Mouse (Mus musculus): ENCODE results near the gene 0610012G03Rik. TPM values are rescaled to one million over a fixed set of nuclear protein-coding genes. Genes with fewer than 3 reads are reported as not detected.

Gene 0610012G03Rik
- polyA plus RNA-seq, 1 experiment from 2014 or later = 97.6 TPM

DNA sequence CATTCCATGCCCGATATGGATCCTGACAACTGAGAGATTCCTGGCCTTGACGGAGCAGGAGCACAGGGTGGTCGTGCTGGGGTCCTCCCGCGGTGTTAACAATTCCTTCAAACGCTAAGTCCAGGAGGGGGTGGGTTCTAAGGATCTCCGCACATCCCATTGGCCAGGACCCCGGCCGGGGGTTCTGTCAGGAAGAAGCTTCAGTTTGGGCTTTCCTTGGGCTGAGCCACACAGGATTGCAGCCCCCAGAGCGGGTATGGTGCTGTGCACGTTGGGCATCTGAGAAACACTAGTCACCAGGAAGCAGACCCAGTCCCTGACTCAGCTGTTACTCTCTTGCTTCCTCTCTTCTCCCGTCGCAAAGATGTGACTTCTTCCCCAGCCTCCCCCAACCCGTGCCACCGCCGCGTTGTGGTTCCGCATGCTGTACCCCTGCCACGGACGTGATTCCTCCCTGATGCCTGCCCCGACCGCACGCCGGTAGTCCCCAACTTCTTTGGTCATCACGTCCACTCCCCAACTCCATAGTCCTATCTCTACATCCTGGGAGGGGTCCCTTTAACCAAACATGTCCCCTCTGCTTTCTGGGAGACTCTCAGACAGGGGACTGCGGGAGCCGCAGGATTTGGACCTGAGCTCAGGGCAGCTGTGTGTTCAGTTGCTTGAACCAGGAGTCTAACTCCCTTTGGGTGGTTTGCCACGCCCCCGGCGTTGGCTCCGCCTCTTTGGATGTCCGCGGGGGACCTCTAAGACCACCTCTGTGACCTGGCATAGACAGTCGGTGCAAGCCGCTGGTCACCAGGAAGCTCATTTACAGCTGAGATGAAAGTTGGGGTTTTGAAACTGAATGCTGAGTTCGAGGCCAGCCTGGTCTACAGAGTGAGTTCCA is 13.0 kb downstream of the 0610012G03Rik start:
- H3K4me3 ChIP-seq (ENCODE audit: low read depth, low read length) = peak overlapping the region; percentile 17; the same call in 1 of the 2 replicates
- no peak overlapping the region for H3K27ac ChIP-seq (ENCODE audit: low read length)
- ATAC-seq (ENCODE audit: insufficient number of reproducible peaks, insufficient read depth, low FRiP score, low read depth) = no peak
- no peaks in the 10 kb centered on the region for H3K9me3 ChIP-seq (ENCODE audit: control insufficient read depth, low read depth, low read length)
- peaks cover 11% of the 10 kb centered on the region for H3K4me1 ChIP-seq (ENCODE audit: control insufficient read depth, insufficient read depth, low read length)
- peak overlapping the region; percentile 43 for H3K4me2 ChIP-seq (replicated peaks; ENCODE audit: low read depth, low read length)
- WGBS = 6% methylated on average over 36 of the region's 36 CpGs
- peaks cover 17% of the 10 kb centered on the region for H3K27me3 ChIP-seq (ENCODE audit: control insufficient read depth, insufficient read depth, low read length)
- H3K36me3 ChIP-seq (ENCODE audit: control insufficient read depth, insufficient read depth, low read length) = no peaks in the 10 kb centered on the region
- no peak overlapping the region for H3K9ac ChIP-seq (replicated peaks; ENCODE audit: low read depth, low read length)

DNA sequence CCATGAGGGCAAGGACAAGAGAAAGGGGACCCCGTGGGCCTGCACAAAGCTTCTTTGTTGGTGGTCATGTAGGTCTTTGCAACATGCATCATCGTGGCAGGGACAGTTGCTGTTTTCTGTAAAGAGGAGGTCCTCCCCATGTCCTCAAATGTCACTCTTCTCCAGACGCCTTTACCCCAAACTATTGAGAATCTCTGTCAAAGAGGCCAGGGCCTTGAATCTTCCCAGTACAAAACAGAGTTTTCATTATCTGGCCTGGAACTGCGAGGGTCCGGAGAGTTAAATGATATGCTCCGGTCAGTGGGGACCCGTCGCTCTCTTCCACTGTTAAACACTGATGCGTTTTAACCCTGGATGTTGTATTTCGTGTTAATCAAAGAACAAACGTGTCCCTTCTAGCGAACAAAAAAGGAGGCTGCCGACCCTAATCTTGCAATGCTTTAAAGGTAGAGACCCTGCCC is 13.7 kb downstream of the 0610012G03Rik start:
- H3K36me3 ChIP-seq (ENCODE audit: control insufficient read depth, insufficient read depth, low read length) = no peaks in the 10 kb centered on the region
- peak overlapping the region; percentile 17; the same call in 1 of the 2 replicates for H3K4me3 ChIP-seq (ENCODE audit: low read depth, low read length)
- H3K4me1 ChIP-seq (ENCODE audit: control insufficient read depth, insufficient read depth, low read length) = peaks cover 11% of the 10 kb centered on the region
- H3K9me3 ChIP-seq (ENCODE audit: control insufficient read depth, low read depth, low read length) = no peaks in the 10 kb centered on the region
- WGBS = 25% methylated on average over 13 of the region's 13 CpGs
- ATAC-seq (ENCODE audit: insufficient number of reproducible peaks, insufficient read depth, low FRiP score, low read depth) = no peak
- peaks cover 17% of the 10 kb centered on the region for H3K27me3 ChIP-seq (ENCODE audit: control insufficient read depth, insufficient read depth, low read length)
- H3K4me2 ChIP-seq (replicated peaks; ENCODE audit: low read depth, low read length) = peak overlapping the region; percentile 43
- H3K9ac ChIP-seq (replicated peaks; ENCODE audit: low read depth, low read length) = no peak overlapping the region
- no peak overlapping the region for H3K27ac ChIP-seq (ENCODE audit: low read length)

DNA sequence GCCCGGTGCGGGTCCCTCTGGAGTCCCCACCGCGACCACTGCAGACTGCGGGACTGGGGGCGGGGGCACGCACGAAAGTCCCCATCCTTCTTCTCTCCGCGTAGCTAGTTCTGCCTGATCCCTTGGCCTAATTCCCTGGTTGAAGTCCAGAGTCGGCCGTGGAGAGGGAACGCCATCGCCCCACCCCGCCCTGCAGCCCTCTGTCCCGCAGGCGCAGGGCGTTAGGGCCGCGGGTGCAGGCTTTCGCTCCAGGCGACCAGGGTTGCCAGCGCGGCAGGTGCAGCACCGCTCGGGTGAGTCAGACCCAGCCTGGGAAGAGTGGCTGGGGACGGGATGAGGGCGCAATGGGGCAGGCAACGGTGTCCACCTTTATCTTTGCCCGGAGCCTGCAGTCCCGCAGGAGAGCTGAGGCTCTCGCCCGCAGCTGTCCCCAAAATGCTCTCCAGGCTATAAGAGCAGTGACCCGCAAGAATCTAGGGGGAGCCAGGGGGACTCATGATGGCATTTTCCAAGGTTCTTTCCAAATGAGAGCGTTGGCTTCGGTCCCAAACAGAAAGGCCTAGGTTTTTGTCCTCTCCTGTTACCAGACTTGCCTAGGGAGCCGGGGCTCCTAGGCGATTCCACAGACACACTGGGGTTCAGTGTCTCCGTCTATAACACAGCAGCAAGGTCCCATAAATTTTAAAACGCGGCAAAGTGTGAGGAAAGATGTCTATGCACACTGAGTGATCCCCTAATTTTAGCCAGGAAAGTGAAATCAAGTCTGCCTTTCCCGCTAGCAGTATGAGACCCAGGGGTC is 14.3 kb downstream of the 0610012G03Rik start, which contains the start of gene Pigz:
Gene Pigz (plus strand): TSS at position 101 of the 799 bp plus-strand sequence.
- H3K9ac ChIP-seq (replicated peaks; ENCODE audit: low read depth, low read length) = peak within 1 kb of the TSS; percentile 45
- WGBS = 11% methylated on average over 42 of the region's 42 CpGs
- H3K9me3 ChIP-seq (ENCODE audit: control insufficient read depth, low read depth, low read length) = no peaks in the 10 kb centered on the region
- peak within 1 kb of the TSS; percentile 39; the same call in 1 of the 2 replicates for H3K27ac ChIP-seq (ENCODE audit: low read length)
- H3K4me1 ChIP-seq (ENCODE audit: control insufficient read depth, insufficient read depth, low read length) = peaks cover 11% of the 10 kb centered on the region
- H3K27me3 ChIP-seq (ENCODE audit: control insufficient read depth, insufficient read depth, low read length) = peaks cover 17% of the 10 kb centered on the region
- ATAC-seq (ENCODE audit: insufficient number of reproducible peaks, insufficient read depth, low FRiP score, low read depth) = no peak
- H3K4me3 ChIP-seq (ENCODE audit: low read depth, low read length) = peak within 1 kb of the TSS; percentile 49
- no peaks in the 10 kb centered on the region for H3K36me3 ChIP-seq (ENCODE audit: control insufficient read depth, insufficient read depth, low read length)
- H3K4me2 ChIP-seq (replicated peaks; ENCODE audit: low read depth, low read length) = peak within 1 kb of the TSS; percentile 91

DNA sequence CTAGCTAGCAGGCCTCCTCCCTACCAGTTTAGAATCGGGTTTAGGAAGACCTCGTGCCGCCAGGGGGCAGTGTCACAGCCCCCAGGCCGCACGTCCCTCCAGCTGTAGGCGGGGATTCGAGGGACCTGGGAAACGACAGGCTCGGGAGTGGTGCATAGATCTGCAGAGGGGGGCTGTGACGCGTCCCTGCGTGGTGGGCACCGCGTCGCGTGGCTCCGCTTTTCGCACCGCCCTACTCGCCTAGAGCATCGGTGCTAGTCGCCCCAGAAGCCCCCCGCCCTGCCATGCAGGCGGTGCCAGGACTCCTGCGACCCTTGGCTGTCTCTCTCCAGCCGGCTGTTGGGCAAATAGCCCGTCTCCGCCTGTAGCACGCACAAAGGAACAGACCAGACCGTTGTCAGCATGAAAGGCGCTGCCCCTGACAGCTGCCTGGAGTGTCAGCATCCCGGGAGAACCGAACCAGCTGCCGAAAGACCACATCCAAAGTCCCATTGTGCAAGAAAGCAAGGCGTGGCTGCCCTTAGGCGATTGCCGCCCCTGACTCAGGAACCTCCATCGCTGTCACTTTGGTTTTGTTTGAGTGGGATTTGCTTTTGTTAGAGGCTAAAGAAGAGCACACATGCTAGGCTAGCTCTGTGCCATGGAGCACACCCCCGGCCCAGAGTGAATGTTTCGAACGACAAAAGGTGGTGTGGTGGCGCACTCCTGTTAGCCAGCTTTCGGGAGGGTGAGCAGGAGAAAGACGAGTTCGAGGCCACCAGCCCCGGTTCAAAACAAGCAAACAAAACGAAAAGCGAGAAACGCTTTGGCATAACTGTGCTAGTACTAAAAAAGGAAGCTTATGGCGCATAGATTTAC is 15.2 kb downstream of the 0610012G03Rik start:
- H3K36me3 ChIP-seq (ENCODE audit: control insufficient read depth, insufficient read depth, low read length) = no peaks in the 10 kb centered on the region
- WGBS = 2% methylated on average over 50 of the region's 50 CpGs
- H3K27ac ChIP-seq (ENCODE audit: low read length) = peak overlapping the region; percentile 39; the same call in 1 of the 2 replicates
- H3K4me2 ChIP-seq (replicated peaks; ENCODE audit: low read depth, low read length) = peak overlapping the region; percentile 91
- H3K4me3 ChIP-seq (ENCODE audit: low read depth, low read length) = peak overlapping the region; percentile 49
- no peaks in the 10 kb centered on the region for H3K9me3 ChIP-seq (ENCODE audit: control insufficient read depth, low read depth, low read length)
- ATAC-seq (ENCODE audit: insufficient number of reproducible peaks, insufficient read depth, low FRiP score, low read depth) = peak; percentile 90
- peak overlapping the region; percentile 45 for H3K9ac ChIP-seq (replicated peaks; ENCODE audit: low read depth, low read length)
- peaks cover 17% of the 10 kb centered on the region for H3K27me3 ChIP-seq (ENCODE audit: control insufficient read depth, insufficient read depth, low read length)
- peaks cover 11% of the 10 kb centered on the region for H3K4me1 ChIP-seq (ENCODE audit: control insufficient read depth, insufficient read depth, low read length)

DNA sequence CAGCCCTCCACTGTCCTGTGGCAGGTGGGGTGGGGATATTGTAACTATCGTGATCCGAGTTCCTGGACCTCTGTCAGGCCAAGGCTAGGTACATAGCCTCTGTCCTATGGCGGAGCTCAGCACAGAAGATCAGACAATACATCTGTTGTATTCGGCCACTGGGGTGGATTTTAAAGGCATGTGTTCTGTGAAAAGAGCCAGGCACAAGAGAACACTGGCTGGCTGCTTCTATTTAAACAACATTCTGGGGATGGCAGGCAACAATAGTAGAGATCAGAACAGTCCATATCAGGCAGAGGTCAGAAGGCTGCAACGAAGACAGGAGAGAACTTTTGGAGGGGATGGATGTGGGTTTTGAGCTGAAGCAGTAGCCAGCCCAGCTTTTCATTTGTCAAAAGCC is 16.0 kb downstream of the 0610012G03Rik start:
- Histone ChIP-seq H3K4me1 (ENCODE audit: control insufficient read depth, insufficient read depth, low read length) (peaks cover 11% of the 10 kb centered on the region), H3K4me2 (replicated peaks; ENCODE audit: low read depth, low read length) (peak overlapping the region; percentile 91; the same call in 1 of the 2 replicates), H3K27ac (ENCODE audit: low read length) (no peak overlapping the region), H3K9ac (replicated peaks; ENCODE audit: low read depth, low read length) (no peak overlapping the region; the same call in 1 of the 2 replicates), H3K36me3 (ENCODE audit: control insufficient read depth, insufficient read depth, low read length) (no peaks in the 10 kb centered on the region), H3K9me3 (ENCODE audit: control insufficient read depth, low read depth, low read length) (no peaks in the 10 kb centered on the region), H3K27me3 (ENCODE audit: control insufficient read depth, insufficient read depth, low read length) (peaks cover 17% of the 10 kb centered on the region), H3K4me3 (ENCODE audit: low read depth, low read length) (no peak overlapping the region)
- WGBS = 65% methylated on average over 5 of the region's 5 CpGs
- ATAC-seq (ENCODE audit: insufficient number of reproducible peaks, insufficient read depth, low FRiP score, low read depth) = no peak

DNA sequence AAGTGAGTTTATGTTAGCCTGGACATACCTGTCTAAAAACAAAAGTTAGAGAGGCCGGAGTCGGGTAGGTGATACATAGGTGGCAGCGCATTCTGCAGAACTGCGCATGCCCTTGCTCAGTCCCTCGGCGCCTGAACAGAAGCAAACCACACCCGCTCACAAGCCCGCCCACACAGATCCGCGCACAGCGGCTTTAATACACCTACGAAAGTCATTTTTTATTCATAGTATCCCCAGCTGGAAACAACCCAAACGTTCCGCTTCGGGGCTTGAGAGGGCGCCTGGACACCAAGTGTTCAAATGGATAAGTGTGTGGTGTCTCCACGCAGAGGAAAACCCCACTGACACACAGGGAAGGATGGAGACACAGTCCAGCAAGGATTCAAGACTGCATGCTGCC is 17.0 kb downstream of the 0610012G03Rik start:
- 53% methylated on average over 17 of the region's 17 CpGs for WGBS
- Histone ChIP-seq H3K36me3 (ENCODE audit: control insufficient read depth, insufficient read depth, low read length) (no peaks in the 10 kb centered on the region), H3K27me3 (ENCODE audit: control insufficient read depth, insufficient read depth, low read length) (peaks cover 17% of the 10 kb centered on the region), H3K4me3 (ENCODE audit: low read depth, low read length) (no peak overlapping the region), H3K4me2 (replicated peaks; ENCODE audit: low read depth, low read length) (peak overlapping the region; percentile 20; the same call in 1 of the 2 replicates), H3K4me1 (ENCODE audit: control insufficient read depth, insufficient read depth, low read length) (peaks cover 11% of the 10 kb centered on the region), H3K9ac (replicated peaks; ENCODE audit: low read depth, low read length) (no peak overlapping the region), H3K9me3 (ENCODE audit: control insufficient read depth, low read depth, low read length) (no peaks in the 10 kb centered on the region), H3K27ac (ENCODE audit: low read length) (no peak overlapping the region)
- no peak for ATAC-seq (ENCODE audit: insufficient number of reproducible peaks, insufficient read depth, low FRiP score, low read depth)

DNA sequence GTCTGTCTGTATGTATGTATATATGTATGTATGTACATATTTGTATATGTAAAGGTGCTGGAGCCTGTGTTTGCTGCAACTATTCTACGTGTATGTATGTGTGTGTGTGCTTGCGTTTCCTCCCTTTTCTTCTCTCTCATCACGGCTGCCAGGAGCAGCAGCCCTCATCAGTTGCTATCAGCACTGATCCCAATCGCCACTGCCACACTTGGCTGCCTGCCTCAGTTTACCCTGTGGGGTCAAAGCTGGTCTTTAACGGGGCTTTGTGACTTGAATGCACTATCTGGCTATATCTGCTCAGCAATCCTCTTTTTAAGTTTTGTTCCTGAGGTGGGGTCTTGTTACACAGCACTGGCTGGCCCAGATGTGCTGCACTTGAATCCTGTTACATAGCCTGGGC is 20.9 kb downstream of the 0610012G03Rik start:
- ATAC-seq (ENCODE audit: insufficient number of reproducible peaks, insufficient read depth, low FRiP score, low read depth) = no peak
- Histone ChIP-seq H3K4me1 (ENCODE audit: control insufficient read depth, insufficient read depth, low read length) (no peaks in the 10 kb centered on the region), H3K27me3 (ENCODE audit: control insufficient read depth, insufficient read depth, low read length) (no peaks in the 10 kb centered on the region), H3K36me3 (ENCODE audit: control insufficient read depth, insufficient read depth, low read length) (no peaks in the 10 kb centered on the region), H3K4me2 (replicated peaks; ENCODE audit: low read depth, low read length) (no peak overlapping the region), H3K9ac (replicated peaks; ENCODE audit: low read depth, low read length) (no peak overlapping the region), H3K9me3 (ENCODE audit: control insufficient read depth, low read depth, low read length) (no peaks in the 10 kb centered on the region), H3K4me3 (ENCODE audit: low read depth, low read length) (no peak overlapping the region), H3K27ac (ENCODE audit: low read length) (no peak overlapping the region)
- WGBS = 84% methylated on average over 5 of the region's 5 CpGs
